Mouse (Mus musculus) left cerebral cortex, adult 9 months (tissue): ENCODE results near the gene Ndufa5.

Experiments used
- DNase-seq, 2 experiments: peaks; one replicate each; pipeline ENCODE4 v3.0.0; 2022; ENCODE audit warnings: low spot score in 2 of 2

Ndufa5 gene

GRCm38 (mm10) chr6:24525705-24526104 lies 2.1 kb downstream of the Ndufa5 start:
- no peak for DNase-seq

DNA sequence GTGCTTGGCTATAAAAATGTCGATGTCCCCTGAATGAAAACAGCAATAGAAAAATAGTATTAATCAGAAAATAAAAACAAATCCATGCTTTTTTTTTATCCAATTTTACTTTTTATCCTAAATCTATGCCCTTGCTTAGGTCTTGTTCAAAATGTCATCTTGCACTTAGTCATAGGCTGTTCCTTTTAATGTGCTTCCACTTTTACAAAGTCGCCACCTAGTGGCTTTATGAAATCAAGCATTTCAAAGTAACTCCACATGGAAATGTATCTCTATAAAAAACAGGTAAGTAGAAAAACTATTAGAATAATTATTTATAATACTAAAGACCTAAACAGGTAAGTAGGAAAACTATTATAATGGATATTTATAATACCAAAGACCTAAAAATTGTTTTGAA lies 11.6 kb downstream of the Ndufa5 start:
- DNase-seq = no peak

- DNase-seq = peak; percentile 76 to 89
Measured at GRCm38 (mm10) chr6:24514552-24515284, 13.1 kb downstream of the Ndufa5 start, which contains the start of gene Iqub. Iqub (minus strand) TSS chr6:24515067.

GRCm38 (mm10) chr6:24504141-24504540 lies 23.7 kb downstream of the Ndufa5 start:
- no peak for DNase-seq

GRCm38 (mm10) chr6:24490341-24490740 lies 37.5 kb downstream of the Ndufa5 start:
- no peak for DNase-seq

DNA sequence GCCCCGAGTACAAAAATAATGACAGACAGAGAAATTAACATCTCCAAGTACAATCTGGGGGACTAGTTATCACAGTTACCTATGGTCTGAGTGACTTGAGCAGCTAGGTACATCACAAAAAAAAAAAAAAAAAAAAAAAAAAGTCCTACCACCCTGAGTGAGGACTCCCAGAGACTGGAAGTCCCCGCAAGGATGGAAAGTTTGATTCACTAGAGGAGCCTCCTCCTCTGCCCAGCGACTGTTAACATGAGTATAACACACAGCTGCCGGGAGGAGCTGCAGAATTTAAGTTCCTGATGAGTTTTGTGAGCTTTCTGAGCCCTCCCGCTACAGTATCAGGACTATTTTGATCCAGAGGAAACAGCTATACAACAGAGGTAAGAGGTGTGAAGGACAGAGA lies 41.3 kb downstream of the Ndufa5 start:
- no peak for DNase-seq

GRCm38 (mm10) chr6:24470571-24471132 lies 57.2 kb downstream of the Ndufa5 start:
- DNase-seq = peak; percentile 22 to 29

DNA sequence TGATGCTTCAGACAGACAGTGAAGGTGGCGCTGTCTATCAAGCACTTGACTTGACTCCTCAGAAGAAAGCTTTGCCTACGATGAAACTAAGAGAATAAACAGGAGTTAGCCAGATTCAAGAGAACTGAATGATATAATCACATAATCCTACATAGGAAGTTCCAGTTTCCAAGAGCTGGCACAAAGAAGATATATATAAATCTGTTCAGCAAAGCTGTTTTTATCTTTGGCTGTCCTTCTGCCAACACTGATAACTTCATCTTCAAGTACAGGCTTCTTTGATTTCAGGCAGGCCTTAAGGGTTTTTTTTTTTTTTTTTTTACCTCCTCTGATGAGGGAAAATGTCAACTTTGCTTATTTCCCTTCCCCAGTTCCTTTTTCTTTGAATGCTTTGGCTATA lies 57.7 kb downstream of the Ndufa5 start:
- peak; percentile 11 to 31 for DNase-seq
